Mouse (Mus musculus): Measurements from ENCODE around the gene E130114P18Rik. TPM values are rescaled to one million over a fixed set of nuclear protein-coding genes. Genes with fewer than 3 reads are reported as not detected.

E130114P18Rik gene
- polyA plus RNA-seq, 1 experiment, result not detected

GRCm38 (mm10) chr4:97609831-97610727 is 167.8 kb downstream of the E130114P18Rik start:
- Histone ChIP-seq H3K27me3 (ENCODE audit: control insufficient read depth, insufficient read depth, insufficient read length) (no peaks in the 10 kb centered on the region), H3K79me3 (ENCODE audit: low read depth) (no peaks in the 10 kb centered on the region), H3K4me3 (ENCODE audit: insufficient read depth, poor library complexity, severe bottlenecking) (no peak overlapping the region), H3ac (ENCODE audit: control insufficient read depth, insufficient read length, low read depth) (no peak overlapping the region), H3K36me3 (ENCODE audit: control insufficient read depth, insufficient read depth) (no peaks in the 10 kb centered on the region), H3K79me2 (ENCODE audit: control insufficient read depth, insufficient read depth) (no peaks in the 10 kb centered on the region)
- TF ChIP-seq CTCF (IDR thresholded peaks at IDR 0.05; ENCODE audit: control insufficient read depth, insufficient read depth, insufficient read length) (no peak), FOSL1 (IDR thresholded peaks at IDR 0.05; ENCODE audit: insufficient read depth, low read length, poor library complexity, severe bottlenecking) (no peak), MYOG (IDR thresholded peaks at IDR 0.05; ENCODE audit: control insufficient read depth, extremely low read depth, insufficient read length) (no peak), MAX (IDR thresholded peaks at IDR 0.05) (no peak), CEBPB (IDR thresholded peaks at IDR 0.05; ENCODE audit: low read depth) (no peak), MYOD1 (IDR thresholded peaks at IDR 0.05; ENCODE audit: control insufficient read depth, insufficient read length, low read depth) (no peak), USF1 (IDR thresholded peaks at IDR 0.05; ENCODE audit: low read depth) (no peak)

GRCm38 (mm10) chr4:97609329-97609728 is 168.5 kb downstream of the E130114P18Rik start:
- no peaks in the 10 kb centered on the region for H3K79me3 ChIP-seq (ENCODE audit: low read depth)
- H3K27me3 ChIP-seq (ENCODE audit: control insufficient read depth, insufficient read depth, insufficient read length), result no peaks in the 10 kb centered on the region
- no peak overlapping the region for H3ac ChIP-seq (ENCODE audit: control insufficient read depth, insufficient read length, low read depth)
- no peaks in the 10 kb centered on the region for H3K36me3 ChIP-seq (ENCODE audit: control insufficient read depth, insufficient read depth)
- H3K79me2 ChIP-seq (ENCODE audit: control insufficient read depth, insufficient read depth), result no peaks in the 10 kb centered on the region
- TF ChIP-seq MYOG (IDR thresholded peaks at IDR 0.05; ENCODE audit: control insufficient read depth, extremely low read depth, insufficient read length), result no peak
- no peak overlapping the region for H3K4me3 ChIP-seq (ENCODE audit: insufficient read depth, poor library complexity, severe bottlenecking)

- Histone ChIP-seq H3ac (ENCODE audit: control insufficient read depth, insufficient read length, low read depth) (no peak overlapping the region), H3K79me2 (ENCODE audit: control insufficient read depth, insufficient read depth) (no peaks in the 10 kb centered on the region), H3K79me3 (ENCODE audit: low read depth) (no peaks in the 10 kb centered on the region), H3K36me3 (ENCODE audit: control insufficient read depth, insufficient read depth) (no peaks in the 10 kb centered on the region), H3K4me3 (ENCODE audit: insufficient read depth, poor library complexity, severe bottlenecking) (no peak overlapping the region), H3K27me3 (ENCODE audit: control insufficient read depth, insufficient read depth, insufficient read length) (no peaks in the 10 kb centered on the region)
- TF ChIP-seq MYOD1 (IDR thresholded peaks at IDR 0.05; ENCODE audit: control insufficient read depth, insufficient read length, low read depth) (no peak), CEBPB (IDR thresholded peaks at IDR 0.05; ENCODE audit: low read depth) (no peak), MAX (IDR thresholded peaks at IDR 0.05) (no peak), FOSL1 (IDR thresholded peaks at IDR 0.05; ENCODE audit: insufficient read depth, low read length, poor library complexity, severe bottlenecking) (no peak), CTCF (IDR thresholded peaks at IDR 0.05; ENCODE audit: control insufficient read depth, insufficient read depth, insufficient read length) (no peak), MYOG (IDR thresholded peaks at IDR 0.05; ENCODE audit: control insufficient read depth, extremely low read depth, insufficient read length) (no peak), USF1 (IDR thresholded peaks at IDR 0.05; ENCODE audit: low read depth) (no peak)
These were observed 169.2 kb downstream of the E130114P18Rik start for GRCm38 (mm10) chr4:97608728-97609127.

GRCm38 (mm10) chr4:97608134-97608533 is 169.7 kb downstream of the E130114P18Rik start:
- Histone ChIP-seq H3K79me2 (ENCODE audit: control insufficient read depth, insufficient read depth) (no peaks in the 10 kb centered on the region), H3K4me3 (ENCODE audit: insufficient read depth, poor library complexity, severe bottlenecking) (no peak overlapping the region), H3K79me3 (ENCODE audit: low read depth) (no peaks in the 10 kb centered on the region), H3ac (ENCODE audit: control insufficient read depth, insufficient read length, low read depth) (no peak overlapping the region), H3K27me3 (ENCODE audit: control insufficient read depth, insufficient read depth, insufficient read length) (no peaks in the 10 kb centered on the region), H3K36me3 (ENCODE audit: control insufficient read depth, insufficient read depth) (no peaks in the 10 kb centered on the region)
- no peak for TF ChIP-seq CTCF (IDR thresholded peaks at IDR 0.05; ENCODE audit: control insufficient read depth, insufficient read depth, insufficient read length)

- TF ChIP-seq MYOG (IDR thresholded peaks at IDR 0.05; ENCODE audit: control insufficient read depth, extremely low read depth, insufficient read length) (no peak), CTCF (IDR thresholded peaks at IDR 0.05; ENCODE audit: control insufficient read depth, insufficient read depth, insufficient read length) (no peak), MAX (IDR thresholded peaks at IDR 0.05) (no peak), USF1 (IDR thresholded peaks at IDR 0.05; ENCODE audit: low read depth) (no peak)
- Histone ChIP-seq H3K79me3 (ENCODE audit: low read depth) (no peaks in the 10 kb centered on the region), H3K4me3 (ENCODE audit: insufficient read depth, poor library complexity, severe bottlenecking) (no peak overlapping the region), H3K36me3 (ENCODE audit: control insufficient read depth, insufficient read depth) (no peaks in the 10 kb centered on the region), H3K79me2 (ENCODE audit: control insufficient read depth, insufficient read depth) (no peaks in the 10 kb centered on the region), H3K27me3 (ENCODE audit: control insufficient read depth, insufficient read depth, insufficient read length) (no peaks in the 10 kb centered on the region), H3ac (ENCODE audit: control insufficient read depth, insufficient read length, low read depth) (no peak overlapping the region)
These were observed 170.7 kb downstream of the E130114P18Rik start for GRCm38 (mm10) chr4:97607169-97607568.

- Histone ChIP-seq H3K27me3 (ENCODE audit: control insufficient read depth, insufficient read depth, insufficient read length) (no peaks in the 10 kb centered on the region), H3K79me2 (ENCODE audit: control insufficient read depth, insufficient read depth) (no peaks in the 10 kb centered on the region), H3K79me3 (ENCODE audit: low read depth) (no peaks in the 10 kb centered on the region), H3K36me3 (ENCODE audit: control insufficient read depth, insufficient read depth) (no peaks in the 10 kb centered on the region), H3ac (ENCODE audit: control insufficient read depth, insufficient read length, low read depth) (no peak overlapping the region), H3K4me3 (ENCODE audit: insufficient read depth, poor library complexity, severe bottlenecking) (no peak overlapping the region)
- TF ChIP-seq MYOG (IDR thresholded peaks at IDR 0.05; ENCODE audit: control insufficient read depth, extremely low read depth, insufficient read length) (no peak), CEBPB (IDR thresholded peaks at IDR 0.05; ENCODE audit: low read depth) (no peak), USF1 (IDR thresholded peaks at IDR 0.05; ENCODE audit: low read depth) (no peak)
These were observed 171.4 kb downstream of the E130114P18Rik start for GRCm38 (mm10) chr4:97606524-97606923.

All from C2C12 (cell line).